Mouse (Mus musculus): ENCODE data around the gene Cox6b1. TPM values are rescaled to one million over a fixed set of nuclear protein-coding genes. Genes with fewer than 3 reads are reported as not detected.

Cox6b1 gene
- total and polyA plus RNA-seq, 3 experiments: 611 to 799 TPM; not detected in 1

DNA sequence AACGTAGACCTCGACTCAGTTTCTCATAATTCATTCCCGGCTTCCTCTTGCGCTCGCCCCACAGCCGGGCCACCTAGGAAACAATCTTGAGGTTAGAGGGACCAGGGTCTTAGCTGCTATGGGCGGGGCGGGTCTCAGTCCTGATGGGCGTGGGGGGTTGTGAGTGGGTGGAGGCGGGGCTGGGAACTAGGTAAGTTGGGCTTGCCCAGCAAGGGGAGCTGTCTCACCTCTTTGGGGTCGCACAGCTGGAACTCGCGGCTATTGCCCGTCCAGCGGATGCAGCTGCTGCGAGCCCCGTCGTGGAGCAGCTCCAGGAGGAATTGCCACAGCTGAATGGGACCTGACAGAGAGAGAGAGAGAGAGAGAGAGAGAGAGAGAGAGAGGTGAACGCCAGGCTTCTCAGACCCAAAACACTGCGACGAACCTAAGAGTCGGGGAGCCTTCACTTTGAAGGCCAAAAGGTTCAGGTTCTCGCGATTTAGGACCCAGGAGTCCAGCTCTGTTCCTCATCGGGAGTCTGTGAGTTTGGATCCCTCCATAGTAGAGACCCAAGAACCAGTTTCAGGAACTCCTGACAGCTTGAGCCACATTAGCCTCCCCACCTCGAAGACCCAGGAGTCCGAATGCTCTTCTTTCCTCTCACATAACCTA lies 7.9 kb upstream of the Cox6b1 start:
- Histone ChIP-seq H3K27me3 (ENCODE audit: control insufficient read depth in 1 of 2, insufficient read depth in 2 of 2, low read length in 2 of 2) (peaks cover 6 to 12% of the 10 kb centered on the region in 2 experiments), H3K9me3 (replicated peaks; ENCODE audit: insufficient read depth, low read length) (no peaks in the 10 kb centered on the region), H3K36me3 (ENCODE audit: control insufficient read depth in 1 of 2, insufficient read depth in 2 of 2, low read length in 2 of 2) (no peaks in the 10 kb centered on the region), H3K4me1 (ENCODE audit: control insufficient read depth in 1 of 2, insufficient read depth in 2 of 2, low read length in 2 of 2) (no peaks in the 10 kb centered on the region), H3K9ac (ENCODE audit: control insufficient read depth, low read depth, low read length, poor library complexity, severe bottlenecking) (no peak overlapping the region), H3K4me3 (ENCODE audit: control insufficient read depth in 1 of 2, insufficient read depth in 1 of 2, low read depth in 2 of 2, low read length in 2 of 2) (no peak overlapping the region), H3K79me2 (ENCODE audit: control insufficient read depth, insufficient read depth, low read length, poor library complexity) (no peaks in the 10 kb centered on the region), H3K27ac (ENCODE audit: control insufficient read depth, low read depth, low read length) (no peak overlapping the region)
- DNase-seq (ENCODE audit: low read depth, low spot score): no peak
- no peak for TF ChIP-seq ZNF384 (IDR thresholded peaks at IDR 0.05; ENCODE audit: low read depth, low read length)
- TF ChIP-seq MYB (IDR thresholded peaks at IDR 0.05; ENCODE audit: low read depth, low read length): no peak
- no peak for TF ChIP-seq TBP (IDR thresholded peaks at IDR 0.05; ENCODE audit: low read depth, low read length)
- TF ChIP-seq USF2 (IDR thresholded peaks at IDR 0.05; ENCODE audit: borderline replicate concordance in 1 of 2, insufficient read depth in 1 of 2, low read depth in 1 of 2, low read length in 2 of 2): no peak
- TF ChIP-seq ZKSCAN1 (IDR thresholded peaks at IDR 0.05; ENCODE audit: low read depth, low read length): no peak
- no peak for TF ChIP-seq MAZ (IDR thresholded peaks at IDR 0.05; ENCODE audit: low read depth, low read length)
- no peak for TF ChIP-seq ELF1 (IDR thresholded peaks at IDR 0.05; ENCODE audit: low read depth, low read length)
- TF ChIP-seq RCOR1 (IDR thresholded peaks at IDR 0.05; ENCODE audit: low read depth, low read length): no peak
- no peak for TF ChIP-seq HCFC1 (IDR thresholded peaks at IDR 0.05; ENCODE audit: low read depth, low read length)
- TF ChIP-seq MAX (IDR thresholded peaks at IDR 0.05; ENCODE audit: low read length): no peak
- TF ChIP-seq NRF1 (IDR thresholded peaks at IDR 0.05; ENCODE audit: insufficient read depth, low read depth, low read length, poor library complexity, severe bottlenecking): no peak

DNA sequence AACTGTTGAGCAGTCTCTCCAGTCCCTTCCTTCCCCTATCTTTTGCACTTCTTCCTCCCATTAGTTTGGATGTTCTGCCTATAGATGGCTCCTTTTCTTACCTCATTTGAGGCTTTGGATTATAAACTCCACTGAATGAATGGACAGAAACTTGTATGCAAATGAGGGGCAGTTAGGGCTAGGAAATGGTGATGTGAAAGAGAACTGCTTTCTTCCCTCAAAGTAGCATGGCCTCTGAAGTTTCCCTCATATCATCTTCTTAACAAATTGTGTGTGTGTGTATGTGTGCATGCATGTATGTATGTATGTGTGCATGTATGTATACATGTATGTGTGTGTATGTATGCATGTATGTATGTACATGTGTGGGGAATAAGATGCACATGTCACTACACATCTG lies 3.1 kb upstream of the Cox6b1 start:
- no peak for DNase-seq (ENCODE audit: low read depth, low spot score)
- H3K27me3 ChIP-seq (ENCODE audit: control insufficient read depth in 1 of 2, insufficient read depth in 2 of 2, low read length in 2 of 2): peaks cover 6 to 10% of the 10 kb centered on the region in 2 experiments
- TF ChIP-seq ELF1 (IDR thresholded peaks at IDR 0.05; ENCODE audit: low read depth, low read length) (no peak), MEF2A (IDR thresholded peaks at IDR 0.05; ENCODE audit: extremely low read depth, insufficient replicate concordance, low read depth, low read length, poor library complexity, severe bottlenecking) (no peak), POLR2A (IDR thresholded peaks at IDR 0.05; ENCODE audit: control insufficient read depth in 1 of 2, insufficient read depth in 1 of 2, low read depth in 1 of 2, low read length in 2 of 2, poor library complexity in 1 of 2) (no peak), ETS1 (IDR thresholded peaks at IDR 0.05; ENCODE audit: low read depth, low read length) (no peak), NRF1 (IDR thresholded peaks at IDR 0.05; ENCODE audit: insufficient read depth, low read depth, low read length, poor library complexity, severe bottlenecking) (no peak), NELFE (IDR thresholded peaks at IDR 0.05; ENCODE audit: low read depth, low read length) (no peak), CHD1 (IDR thresholded peaks at IDR 0.05; ENCODE audit: low read depth, low read length) (no peak), POLR2AphosphoS2 (IDR thresholded peaks at IDR 0.05; ENCODE audit: low read length) (no peak), GATA1 (IDR thresholded peaks at IDR 0.05; ENCODE audit: low read depth, low read length) (no peak), SIN3A (IDR thresholded peaks at IDR 0.05; ENCODE audit: low read length) (no peak)

More for the DNA sequence above, 3.1 kb upstream of the Cox6b1 start:
- Histone ChIP-seq H3K27ac (ENCODE audit: control insufficient read depth, low read depth, low read length) (no peak overlapping the region), H3K9me3 (replicated peaks; ENCODE audit: insufficient read depth, low read length) (no peaks in the 10 kb centered on the region), H3K4me3 (ENCODE audit: control insufficient read depth in 1 of 2, insufficient read depth in 1 of 2, low read depth in 2 of 2, low read length in 2 of 2) (no peak overlapping the region), H3K79me2 (ENCODE audit: control insufficient read depth, insufficient read depth, low read length, poor library complexity) (peaks cover 18% of the 10 kb centered on the region), H3K36me3 (ENCODE audit: control insufficient read depth in 1 of 2, insufficient read depth in 2 of 2, low read length in 2 of 2) (peaks cover 2 to 13% of the 10 kb centered on the region in 2 experiments; a peak in 2 of 4 replicates), H3K9ac (ENCODE audit: control insufficient read depth, low read depth, low read length, poor library complexity, severe bottlenecking) (no peak overlapping the region), H3K4me1 (ENCODE audit: control insufficient read depth in 1 of 2, insufficient read depth in 2 of 2, low read length in 2 of 2) (peaks cover 0 to 6% of the 10 kb centered on the region in 2 experiments; a peak in 2 of 4 replicates)
